9 mouse cellular contexts compared by ENCODE assay signal in genomic region chr11:94339732-94340585, GRCm38 (mm10). TPM values are rescaled to one million over a fixed set of nuclear protein-coding genes. Genes with fewer than 3 reads are reported as not detected.
A peak's percentile ranks its signal among the peaks of the same experiment; 100 is the strongest.
DNase-seq lines count a peak whose midpoint lies in the region; ATAC-seq and TF ChIP-seq lines count a peak whose summit lies in the region.
"Had no signal": no experiment of that assay in that cellular context is flagged by ENCODE, and none has a peak within 500 bp of the region (broad histone marks: within the 10 kb centered on the region; RNA-seq: fewer than 3 reads in every experiment).

No protein-coding gene starts in this region.

- no peak overlapping the region for H3K9ac ChIP-seq in heart, adult 2 months (ENCODE audit: low read depth, low read length)
- no peak overlapping the region for H3K9ac ChIP-seq in intestine, postnatal 0 days (ENCODE audit: low read depth, low read length)
- H3K9ac ChIP-seq in liver, embryonic 12.5 days: no peak overlapping the region

- DNase-seq in heart, adult 2 months: peak in 1 of 2 experiments; percentile 37
- no peak for DNase-seq in heart, embryonic 10.5 days (ENCODE audit: low spot score)
- peak; percentile 54 for DNase-seq in thymus, postnatal 25 days

- TF ChIP-seq EP300 in heart, adult 2 months (IDR thresholded peaks at IDR 0.05; ENCODE audit: insufficient read depth, low read depth, low read length): peak; percentile 60; the same call in 1 of the 2 replicates

- intact Hi-C loops in heart, adult 2 months (cut with DNase I): loop anchor here (2.0 to 5.0 kb wide), 3 partner anchors 65 to 207 kb away; partner anchors contain the start of gene Rsad1

- no peak for TF ChIP-seq POLR2A in heart, adult 2 months (IDR thresholded peaks at IDR 0.05; ENCODE audit: insufficient read depth, low read depth, low read length)
- TF ChIP-seq POLR2A in bone marrow, adult 2 months (IDR thresholded peaks at IDR 0.05; ENCODE audit: borderline replicate concordance, control insufficient read depth, low read depth, low read length): no peak

- no peak overlapping the region for H3K4me3 ChIP-seq in heart, adult 2 months
- H3K4me3 ChIP-seq in heart, embryonic 10.5 days: no peak overlapping the region
- no peak overlapping the region for H3K4me3 ChIP-seq in bone marrow, adult 2 months (replicated peaks; ENCODE audit: control insufficient read depth, low read depth, low read length)
- H3K4me3 ChIP-seq in intestine, postnatal 0 days (ENCODE audit: low read depth, low read length): no peak overlapping the region
- H3K4me3 ChIP-seq in liver, embryonic 12.5 days: no peak overlapping the region

- 61% methylated on average over 18 of the region's 18 CpGs for WGBS in heart, adult 2 months
- WGBS in heart, embryonic 10.5 days: 57% methylated on average over 18 of the region's 18 CpGs
- WGBS in bone marrow, adult 2 months: 61% methylated on average over 18 of the region's 18 CpGs
- 56% methylated on average over 18 of the region's 18 CpGs for WGBS in intestine, postnatal 0 days
- WGBS in liver, embryonic 12.5 days (ENCODE audit: insufficient replicate concordance): 58% methylated on average over 18 of the region's 18 CpGs

- no peaks in the 10 kb centered on the region; the same call in 1 of the 2 replicates for H3K4me1 ChIP-seq in heart, adult 2 months (ENCODE audit: control insufficient read depth, insufficient read depth, low read length)
- peaks cover 43% of the 10 kb centered on the region for H3K4me1 ChIP-seq in heart, embryonic 10.5 days
- no peaks in the 10 kb centered on the region for H3K4me1 ChIP-seq in bone marrow, adult 2 months (ENCODE audit: control insufficient read depth, insufficient read depth, low read length)
- no peaks in the 10 kb centered on the region for H3K4me1 ChIP-seq in intestine, postnatal 0 days (replicated peaks; ENCODE audit: control insufficient read depth, insufficient read depth, low read length)
- H3K4me1 ChIP-seq in liver, embryonic 12.5 days: peaks cover 53% of the 10 kb centered on the region

- no peak overlapping the region for H3K27ac ChIP-seq in heart, adult 2 months
- no peak overlapping the region for H3K27ac ChIP-seq in heart, embryonic 10.5 days
- H3K27ac ChIP-seq in bone marrow, adult 2 months (ENCODE audit: control insufficient read depth, insufficient read depth, low read depth, low read length, poor library complexity): no peak overlapping the region
- H3K27ac ChIP-seq in intestine, postnatal 0 days (ENCODE audit: low read depth, low read length): no peak overlapping the region
- H3K27ac ChIP-seq in liver, embryonic 12.5 days: no peak overlapping the region

- TF ChIP-seq CTCF in heart, adult 2 months (IDR thresholded peaks at IDR 0.05): peak; percentile 79
- TF ChIP-seq CTCF in bone marrow, adult 2 months (IDR thresholded peaks at IDR 0.05; ENCODE audit: control insufficient read depth, insufficient read depth, low read length): peak; percentile 66
- TF ChIP-seq CTCF in intestine, postnatal 0 days (IDR thresholded peaks at IDR 0.05; ENCODE audit: low read depth): peak; percentile 83

- H3K79me2 ChIP-seq in heart, adult 2 months (replicated peaks; ENCODE audit: control insufficient read depth, insufficient read depth, low read length): no peaks in the 10 kb centered on the region

- H3K4me2 ChIP-seq in intestine, postnatal 0 days (replicated peaks; ENCODE audit: low read depth): no peak overlapping the region
- H3K4me2 ChIP-seq in liver, embryonic 12.5 days: no peak overlapping the region

- peaks cover 2% of the 10 kb centered on the region for H3K36me3 ChIP-seq in heart, adult 2 months (ENCODE audit: control insufficient read depth, insufficient read depth, low read length)
- H3K36me3 ChIP-seq in heart, embryonic 10.5 days: peaks cover 45% of the 10 kb centered on the region
- peaks cover 33% of the 10 kb centered on the region for H3K36me3 ChIP-seq in intestine, postnatal 0 days (ENCODE audit: control insufficient read depth, insufficient read depth)
- H3K36me3 ChIP-seq in liver, embryonic 12.5 days: peaks cover 37% of the 10 kb centered on the region

- no peaks in the 10 kb centered on the region for H3K9me3 ChIP-seq in heart, embryonic 10.5 days
- no peaks in the 10 kb centered on the region for H3K9me3 ChIP-seq in intestine, postnatal 0 days (ENCODE audit: control insufficient read depth)
- no peaks in the 10 kb centered on the region for H3K9me3 ChIP-seq in liver, embryonic 12.5 days (replicated peaks)

- ATAC-seq in erythroid progenitor cell, adult 5-6 weeks (replicated peaks; ENCODE audit: low FRiP score, poor library complexity, severe bottlenecking): peak; percentile 79
- peak; percentile 58 for ATAC-seq in intestine, postnatal 0 days
- ATAC-seq in liver, embryonic 12.5 days: peak; percentile 58
- ATAC-seq in monocyte, adult 5-6 weeks (replicated peaks; ENCODE audit: insufficient number of reproducible peaks, low FRiP score, low TSS enrichment, poor library complexity, severe bottlenecking): 0 out of 2 replicates have a peak, but pooled peaks have one; percentile 35

- no peaks in the 10 kb centered on the region for H3K27me3 ChIP-seq in heart, adult 2 months (ENCODE audit: control insufficient read depth, insufficient read depth, low read length)
- H3K27me3 ChIP-seq in heart, embryonic 10.5 days (ENCODE audit: insufficient read depth, poor library complexity, severe bottlenecking): no peaks in the 10 kb centered on the region
- H3K27me3 ChIP-seq in intestine, postnatal 0 days (replicated peaks; ENCODE audit: control insufficient read depth, insufficient read depth, low read length): no peaks in the 10 kb centered on the region
- peaks cover 7% of the 10 kb centered on the region for H3K27me3 ChIP-seq in liver, embryonic 12.5 days (replicated peaks)

RNA-seq across cellular contexts. Expression of gene Ankrd40, which starts 12.2 kb away (rescaled TPM):
- 100 to 1,000 TPM; 254 to 285 TPM for total RNA-seq in heart, adult 2 months (2021)
- 287 and 346 TPM in 2 replicates for polyA plus RNA-seq in heart, adult 2 months (2012; rRNA removed)
- polyA plus RNA-seq in heart, embryonic 10.5 days (2016; fragmentation: Nextera tagmentation; extraction: Ambion mirVana): 16.3 and 20.3 TPM in 2 replicates
- polyA plus RNA-seq in bone marrow, adult 2 months (2011; ENCODE audit: insufficient read depth, insufficient read length, low replicate concordance, missing spikeins): 12.9 and 18.6 TPM in 2 replicates
- 12.2 and 39.6 TPM in 2 replicates for total RNA-seq in erythroid progenitor cell, adult 5-6 weeks (2015; ENCODE audit: low replicate concordance)
- total RNA-seq in erythroid progenitor cell, adult 5-6 weeks (2017; ENCODE audit: low replicate concordance): 22.2 and 28.6 TPM in 2 replicates
- 18.0 and 19.6 TPM in 2 replicates for polyA plus RNA-seq in intestine, postnatal 0 days (2015; fragmentation: Nextera tagmentation; extraction: Ambion mirVana)
- 15.7 and 15.9 TPM in 2 replicates for polyA plus RNA-seq in liver, embryonic 12.5 days (2016; fragmentation: Nextera tagmentation; extraction: Ambion mirVana)
- total RNA-seq in monocyte, adult 5-6 weeks (2017): 51.5 to 78.7 TPM (median 72.6 TPM) in 3 replicates

RNA-seq across cellular contexts. Expression of gene Luc7l3, which starts 18.2 kb away (rescaled TPM):
- 10 to 100 TPM; 32.1 to 36.0 TPM for total RNA-seq in heart, adult 2 months (2021)
- polyA plus RNA-seq in heart, adult 2 months (2012; rRNA removed): 8.1 and 17.2 TPM in 2 replicates
- polyA plus RNA-seq in heart, embryonic 10.5 days (2016; fragmentation: Nextera tagmentation; extraction: Ambion mirVana): 66.3 and 93.4 TPM in 2 replicates
- polyA plus RNA-seq in bone marrow, adult 2 months (2011; ENCODE audit: insufficient read depth, insufficient read length, low replicate concordance, missing spikeins): 172 and 213 TPM in 2 replicates
- total RNA-seq in erythroid progenitor cell, adult 5-6 weeks (2015; ENCODE audit: low replicate concordance): 261 and 280 TPM in 2 replicates
- total RNA-seq in erythroid progenitor cell, adult 5-6 weeks (2017; ENCODE audit: low replicate concordance): 596 and 607 TPM in 2 replicates
- polyA plus RNA-seq in intestine, postnatal 0 days (2015; fragmentation: Nextera tagmentation; extraction: Ambion mirVana): 52.4 and 60.1 TPM in 2 replicates
- polyA plus RNA-seq in liver, embryonic 12.5 days (2016; fragmentation: Nextera tagmentation; extraction: Ambion mirVana): 67.1 and 67.4 TPM in 2 replicates
- total RNA-seq in monocyte, adult 5-6 weeks (2017): 180 to 368 TPM (median 210 TPM) in 3 replicates

RNA-seq across cellular contexts. Expression of gene Abcc3, which starts 52.8 kb away (rescaled TPM):
- total RNA-seq in heart, adult 2 months (2021): 1 to 10 TPM; 1.6 to 2.3 TPM
- 1.8 and 2.0 TPM in 2 replicates for polyA plus RNA-seq in heart, adult 2 months (2012; rRNA removed)
- 0.48 and 0.88 TPM in 2 replicates for polyA plus RNA-seq in heart, embryonic 10.5 days (2016; fragmentation: Nextera tagmentation; extraction: Ambion mirVana)
- 6.4 and 7.4 TPM in 2 replicates for polyA plus RNA-seq in bone marrow, adult 2 months (2011; ENCODE audit: insufficient read depth, insufficient read length, low replicate concordance, missing spikeins)
- 2.9 and 6.7 TPM in 2 replicates for total RNA-seq in erythroid progenitor cell, adult 5-6 weeks (2015; ENCODE audit: low replicate concordance)
- total RNA-seq in erythroid progenitor cell, adult 5-6 weeks (2017; ENCODE audit: low replicate concordance): 4.5 TPM in 1 of 2 replicates, not detected in the other
- polyA plus RNA-seq in intestine, postnatal 0 days (2015; fragmentation: Nextera tagmentation; extraction: Ambion mirVana): 3.2 and 3.9 TPM in 2 replicates
- 4.0 and 4.3 TPM in 2 replicates for polyA plus RNA-seq in liver, embryonic 12.5 days (2016; fragmentation: Nextera tagmentation; extraction: Ambion mirVana)
- 0.39 to 1.8 TPM (median 0.64 TPM) in 3 replicates for total RNA-seq in monocyte, adult 5-6 weeks (2017)

RNA-seq across cellular contexts. Expression of gene Gm21885, which starts 58.3 kb away (rescaled TPM):
- total RNA-seq in heart, adult 2 months (2021): under 1 TPM; 0.30 to 0.44 TPM
- polyA plus RNA-seq in heart, adult 2 months (2012; rRNA removed): not detected in 2 replicates
- 0.18 TPM in 1 of 2 replicates, not detected in the other for polyA plus RNA-seq in heart, embryonic 10.5 days (2016; fragmentation: Nextera tagmentation; extraction: Ambion mirVana)
- polyA plus RNA-seq in bone marrow, adult 2 months (2011; ENCODE audit: insufficient read depth, insufficient read length, low replicate concordance, missing spikeins): not detected in 2 replicates
- total RNA-seq in erythroid progenitor cell, adult 5-6 weeks (2015; ENCODE audit: low replicate concordance): not detected in 2 replicates
- not detected in 2 replicates for total RNA-seq in erythroid progenitor cell, adult 5-6 weeks (2017; ENCODE audit: low replicate concordance)
- polyA plus RNA-seq in intestine, postnatal 0 days (2015; fragmentation: Nextera tagmentation; extraction: Ambion mirVana): 92.5 and 139 TPM in 2 replicates
- polyA plus RNA-seq in liver, embryonic 12.5 days (2016; fragmentation: Nextera tagmentation; extraction: Ambion mirVana): 0.29 TPM in 1 of 2 replicates, not detected in the other
- not detected in 3 replicates for total RNA-seq in monocyte, adult 5-6 weeks (2017)
- total RNA-seq: left cerebral cortex, postnatal 36 days had no signal

Comparison
In these comparisons a context has a peak if more than half of its experiments do, and no peak if none do; other contexts are left out.
1. RNA of gene Ankrd40, which starts 12.2 kb away (polyA plus RNA-seq): 287 to 346 TPM in heart, adult 2 months; 12.9 to 18.6 TPM in bone marrow, adult 2 months, 18.0 to 19.6 TPM in intestine, postnatal 0 days, 16.3 to 20.3 TPM in heart, embryonic 10.5 days and 15.7 to 15.9 TPM in liver, embryonic 12.5 days; every median in the first group is over 10 times any median in the second.
2. Peak in every context shown above with its lines, with median percentiles within 50 percentile points of each other: CTCF ChIP-seq and ATAC-seq.